Mouse (Mus musculus) lung, adult 2 months (tissue): Measurements from ENCODE around the gene B020031M17Rik.
"Not testable (repeated sequence)": the region's sequence is repeated elsewhere in the genome, so short reads cannot be mapped to it uniquely, and the experiment has no call there.

Experiments
- CTCF ChIP-seq: fragments of 200-500 bp; IDR thresholded peaks from 2 replicates; pipeline ENCODE4 v1.5.1; 2011; ENCODE audit warnings: mild to moderate bottlenecking, low read length, control low read depth; ENCODE audit not compliant: insufficient read depth
- POLR2A ChIP-seq: fragments of 200-500 bp; IDR thresholded peaks from 2 replicates; pipeline ENCODE4 v1.6.1; 2011; ENCODE audit warnings: low read depth, mild to moderate bottlenecking, control low read depth, low read length, borderline replicate concordance; ENCODE audit errors: extremely low read depth

GRCm38 (mm10) chr13:119929172-119929571, 21.4 kb downstream of the B020031M17Rik start, which contains the start of gene Gm21761:
- TF ChIP-seq CTCF, POLR2A: not testable (repeated sequence)
